Mouse (Mus musculus) C2C12 (cell line): ENCODE results near the gene Dpyd. TPM values are rescaled to one million over a fixed set of nuclear protein-coding genes. Genes with fewer than 3 reads are reported as not detected.

Source experiments
- H3K27me3 ChIP-seq: one replicate; pipeline ENCODE4 v1.6.1; 2011; ENCODE audit not compliant: control insufficient read depth, insufficient read depth, insufficient read length
- H3K36me3 ChIP-seq: one replicate; pipeline ENCODE4 v1.6.1; 2011; ENCODE audit not compliant: control insufficient read depth, insufficient read depth
- H3K4me3 ChIP-seq: one replicate; pipeline ENCODE4 v1.5.1; 2011; ENCODE audit warnings: mild to moderate bottlenecking, control low read depth; ENCODE audit not compliant: poor library complexity, insufficient read depth, severe bottlenecking
- H3K79me2 ChIP-seq: one replicate; pipeline ENCODE4 v1.6.1; 2011; ENCODE audit not compliant: control insufficient read depth, insufficient read depth
- H3K79me3 ChIP-seq: one replicate; pipeline ENCODE4 v1.6.1; 2011; ENCODE audit warnings: low read depth, control low read depth
- H3ac ChIP-seq: one replicate; pipeline ENCODE3; 2011; ENCODE audit warnings: low read depth; ENCODE audit not compliant: control insufficient read depth, insufficient read length
- CEBPB ChIP-seq: IDR thresholded peaks from one replicate; pipeline ENCODE4 v1.6.1; 2011; ENCODE audit warnings: low read depth, mild to moderate bottlenecking, control low read depth, moderate library complexity
- CTCF ChIP-seq: IDR thresholded peaks from one replicate; pipeline ENCODE4 v1.5.1; 2011; ENCODE audit not compliant: control insufficient read depth, insufficient read depth, insufficient read length
- FOSL1 ChIP-seq: IDR thresholded peaks from one replicate; pipeline ENCODE4 v1.8.0; 2011; ENCODE audit warnings: mild to moderate bottlenecking, low read length; ENCODE audit not compliant: poor library complexity, insufficient read depth, severe bottlenecking
- MAX ChIP-seq: IDR thresholded peaks from one replicate; pipeline ENCODE4 v1.6.1; 2011; ENCODE audit warnings: mild to moderate bottlenecking, control low read depth
- MYOD1 ChIP-seq: IDR thresholded peaks from one replicate; pipeline ENCODE4 v1.6.1; 2011; ENCODE audit warnings: low read depth; ENCODE audit not compliant: control insufficient read depth, insufficient read length
- MYOG ChIP-seq: IDR thresholded peaks from one replicate; pipeline ENCODE4 v1.6.1; 2011; ENCODE audit not compliant: control insufficient read depth, insufficient read length; ENCODE audit errors: extremely low read depth
- USF1 ChIP-seq: IDR thresholded peaks from one replicate; pipeline ENCODE4 v1.6.1; 2011; ENCODE audit warnings: low read depth, mild to moderate bottlenecking, control low read depth, moderate library complexity
- polyA plus RNA-seq: library from polyadenylated mRNA; unstranded; fragments of >200 nt; fragmentation: generic; extraction: Trizol; gene quantifications from one replicate; pipeline ENCODE4 v1.2.1, GENCODE M21; 2012; ENCODE audit warnings: missing spikeins

Dpyd gene
- polyA plus RNA-seq, 1 experiment: 0.60 TPM

DNA sequence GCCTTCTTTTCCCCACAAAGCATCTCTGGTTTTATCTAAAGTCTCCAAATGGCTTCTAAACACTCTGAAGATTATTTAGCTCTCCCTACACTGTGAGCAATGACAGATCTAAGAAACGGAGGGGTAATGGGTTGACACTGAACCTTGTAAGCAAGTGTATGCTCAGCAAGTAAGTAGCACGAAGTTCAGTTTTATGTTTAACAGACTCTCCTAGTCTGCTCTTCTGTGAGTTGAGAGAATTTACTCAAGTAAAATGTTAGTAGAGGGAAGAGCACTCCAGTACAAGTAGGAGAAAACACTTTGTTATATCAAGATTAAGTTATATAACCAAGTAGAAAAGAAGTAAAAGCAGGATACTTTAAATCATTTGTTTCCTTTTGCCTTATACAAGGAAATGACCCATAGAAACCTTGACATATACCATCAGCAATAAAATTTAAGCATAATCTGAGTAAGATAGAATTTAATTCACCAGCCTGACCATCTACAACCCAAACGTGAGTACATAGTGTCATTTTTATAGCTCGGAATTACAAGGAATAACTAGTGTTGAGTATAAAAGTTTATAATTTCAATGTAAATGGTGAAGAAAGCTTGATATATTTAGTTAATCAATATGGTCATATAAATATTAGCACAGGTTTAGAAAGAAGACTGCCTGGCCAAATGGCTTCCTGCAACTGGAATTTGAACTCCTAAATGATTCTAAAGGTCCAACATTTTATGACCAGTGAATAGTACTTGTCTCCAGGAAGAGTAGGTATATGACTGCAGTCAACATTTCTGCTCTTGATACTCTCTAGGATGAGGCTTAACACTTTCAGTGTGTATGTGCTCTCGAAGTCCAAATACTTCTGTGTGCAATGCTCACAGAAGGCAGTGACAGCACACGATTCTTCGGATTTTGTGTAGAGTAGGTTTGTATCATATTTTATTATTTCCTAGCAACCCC, 40.0 kb downstream of the Dpyd start:
- Histone ChIP-seq H3ac (no peak overlapping the region), H3K79me3 (no peaks in the 10 kb centered on the region), H3K79me2 (no peaks in the 10 kb centered on the region), H3K36me3 (no peaks in the 10 kb centered on the region), H3K4me3 (no peak overlapping the region), H3K27me3 (no peaks in the 10 kb centered on the region)
- no peak for TF ChIP-seq FOSL1
- no peak for TF ChIP-seq MYOD1
- TF ChIP-seq MYOG: no peak
- TF ChIP-seq USF1: no peak
- TF ChIP-seq CTCF: no peak
- no peak for TF ChIP-seq CEBPB
- TF ChIP-seq MAX: no peak

DNA sequence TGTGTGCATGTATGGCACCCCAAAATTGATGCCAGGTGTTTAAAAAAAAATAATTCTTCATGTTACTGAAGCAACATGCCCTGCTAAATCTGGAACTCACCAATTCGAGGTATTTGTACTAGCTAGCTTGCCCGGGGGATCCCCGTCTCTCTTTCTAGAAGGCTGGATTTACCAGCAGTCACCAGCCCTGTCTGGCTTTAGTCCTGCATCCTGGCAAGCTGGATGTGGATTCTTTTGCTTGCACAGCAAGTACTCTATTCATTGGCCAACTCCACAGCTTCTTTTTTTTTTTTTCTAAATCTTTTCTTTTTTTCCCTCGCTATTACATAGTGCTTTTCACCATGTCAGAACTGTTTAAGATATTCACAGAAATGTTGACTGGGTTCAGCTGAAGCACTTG, 46.8 kb downstream of the Dpyd start:
- H3K79me3 ChIP-seq: no peaks in the 10 kb centered on the region
- H3K79me2 ChIP-seq: no peaks in the 10 kb centered on the region
- no peak overlapping the region for H3K4me3 ChIP-seq
- no peak overlapping the region for H3ac ChIP-seq
- no peaks in the 10 kb centered on the region for H3K36me3 ChIP-seq
- no peak for TF ChIP-seq CTCF
- no peak for TF ChIP-seq CEBPB
- TF ChIP-seq FOSL1: no peak
- no peak for TF ChIP-seq MAX
- TF ChIP-seq MYOD1: no peak
- no peak for TF ChIP-seq MYOG
- TF ChIP-seq USF1: no peak
- no peaks in the 10 kb centered on the region for H3K27me3 ChIP-seq

DNA sequence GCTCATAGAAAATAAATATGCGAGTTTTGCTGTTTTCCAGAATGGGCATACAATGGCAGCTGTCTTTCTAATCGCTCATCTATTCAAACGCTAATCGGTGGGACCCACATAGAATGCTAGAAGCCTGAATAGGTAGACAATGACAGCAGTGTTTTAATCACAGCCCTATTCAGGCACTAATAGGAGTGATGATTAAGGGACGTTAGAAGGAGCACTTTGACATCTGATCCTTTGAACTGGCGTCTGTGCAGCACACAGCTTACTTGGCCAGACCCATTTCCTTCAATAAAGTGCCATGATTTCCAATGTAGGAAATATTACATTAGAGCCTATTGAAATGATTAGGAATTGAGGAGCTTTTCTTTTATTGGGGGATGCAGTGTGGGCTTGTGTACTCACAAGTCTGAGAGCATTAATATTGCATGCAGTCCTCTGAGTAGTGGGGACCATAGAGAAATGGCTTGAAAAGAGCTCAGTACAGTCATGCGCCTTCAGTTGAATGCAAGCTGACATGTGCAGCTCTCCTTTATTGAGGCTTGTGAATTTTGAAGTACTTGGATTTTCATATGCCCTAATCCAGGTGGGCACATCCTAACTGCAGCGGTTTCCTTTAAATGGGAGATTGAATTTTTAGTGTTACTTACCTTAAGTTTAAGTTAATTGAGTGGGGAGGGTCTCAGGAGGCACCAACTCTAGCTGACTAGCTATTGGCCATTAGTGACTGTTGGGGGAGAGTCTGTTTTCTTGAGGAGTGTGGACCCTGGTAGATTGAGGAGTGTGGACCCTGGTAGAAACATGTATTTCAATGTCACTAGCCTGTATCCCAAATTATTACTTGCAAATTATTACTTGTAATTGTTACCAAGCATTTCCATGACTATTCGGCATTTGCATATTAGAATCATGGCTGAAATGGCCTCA, 64.8 kb downstream of the Dpyd start:
- H3K79me3 ChIP-seq: no peaks in the 10 kb centered on the region
- no peaks in the 10 kb centered on the region for H3K79me2 ChIP-seq
- TF ChIP-seq MAX: no peak
- TF ChIP-seq MYOD1: no peak
- no peak for TF ChIP-seq CTCF
- no peak for TF ChIP-seq CEBPB
- TF ChIP-seq MYOG: no peak
- no peak for TF ChIP-seq FOSL1
- TF ChIP-seq USF1: no peak
- no peak overlapping the region for H3K4me3 ChIP-seq
- no peaks in the 10 kb centered on the region for H3K36me3 ChIP-seq
- H3ac ChIP-seq: no peak overlapping the region
- H3K27me3 ChIP-seq: no peaks in the 10 kb centered on the region

DNA sequence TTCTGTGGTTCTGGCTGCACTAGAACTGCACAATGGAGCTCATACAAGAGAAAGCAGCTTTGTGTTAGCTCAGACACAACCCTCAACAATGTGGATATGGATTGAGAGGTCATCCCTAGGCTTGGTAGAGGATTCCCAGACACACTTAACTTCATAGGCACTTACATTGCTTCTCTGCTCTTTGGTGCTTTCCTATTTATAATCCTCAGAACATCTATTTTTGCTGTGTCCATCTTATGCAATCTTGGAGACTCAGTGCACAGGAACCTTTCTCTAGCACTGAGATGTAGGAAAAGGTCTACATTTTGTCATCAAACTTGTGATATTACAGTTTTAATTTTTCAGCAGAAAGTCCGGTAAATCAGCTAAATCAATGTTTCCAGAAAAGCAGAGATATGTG, 67.8 kb downstream of the Dpyd start:
- no peak overlapping the region for H3ac ChIP-seq
- H3K4me3 ChIP-seq: no peak overlapping the region
- no peak for TF ChIP-seq USF1
- H3K79me3 ChIP-seq: no peaks in the 10 kb centered on the region
- H3K79me2 ChIP-seq: no peaks in the 10 kb centered on the region
- no peaks in the 10 kb centered on the region for H3K27me3 ChIP-seq
- no peaks in the 10 kb centered on the region for H3K36me3 ChIP-seq

DNA sequence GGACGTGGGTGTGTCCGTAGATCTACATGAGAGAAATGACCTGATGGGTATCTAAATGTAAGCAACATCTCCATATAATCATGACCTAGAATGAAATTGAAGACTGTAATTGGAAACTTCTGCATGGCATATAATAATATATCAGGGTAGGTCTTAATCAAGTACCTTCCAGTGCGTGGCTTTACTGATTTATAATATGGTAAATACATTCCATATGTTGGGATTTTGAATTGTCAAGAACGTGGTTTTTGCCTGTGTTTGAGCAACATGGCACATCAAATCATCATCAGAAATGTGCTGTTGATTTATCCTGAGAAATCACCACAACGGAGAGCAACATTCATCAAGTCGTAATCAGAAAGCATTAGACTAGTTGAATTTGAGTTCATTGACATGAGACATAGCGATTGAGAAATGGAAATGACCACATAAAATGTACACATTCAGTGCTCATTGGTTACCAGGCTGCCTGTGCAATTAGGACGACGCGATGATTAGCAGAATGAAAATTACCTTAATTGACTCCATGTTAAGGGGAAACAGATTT, 84.2 kb downstream of the Dpyd start:
- H3K4me3 ChIP-seq: no peak overlapping the region

More for the DNA sequence above, 84.2 kb downstream of the Dpyd start:
- Histone ChIP-seq H3K79me2 (no peaks in the 10 kb centered on the region), H3K36me3 (no peaks in the 10 kb centered on the region), H3ac (no peak overlapping the region), H3K27me3 (no peaks in the 10 kb centered on the region), H3K79me3 (no peaks in the 10 kb centered on the region)
- TF ChIP-seq MAX (no peak), MYOD1 (no peak), CTCF (no peak), CEBPB (no peak), USF1 (no peak), MYOG (no peak), FOSL1 (no peak)
